Mouse (Mus musculus): Measurements from ENCODE around the gene Gm10439.
"Not testable (repeated sequence)": the region's sequence is repeated elsewhere in the genome, so short reads cannot be mapped to it uniquely, and the experiment has no call there.

Gene Gm10439

GRCm38 (mm10) chrX:149594270-149594669, at the start of gene Gm10439:
TSS of gene Gm10439 (plus strand) at chrX:149594570.
- not testable (repeated sequence) for DNase-seq (ENCODE audit: extremely low spot score)
